Mouse (Mus musculus) liver, adult 2 months (tissue): ENCODE measurements around the gene Mllt1. TPM values are rescaled to one million over a fixed set of nuclear protein-coding genes. Genes with fewer than 3 reads are reported as not detected.

Source experiments
- DNase-seq: peaks from one replicate; pipeline ENCODE4 v3.0.0-alpha.2; 2011; ENCODE audit warnings: low read depth, low spot score; ENCODE audit errors: extremely low read depth
- H3K27ac ChIP-seq: fragments of 200-500 bp; replicated peaks from 2 replicates; pipeline ENCODE4 v1.5.1; 2012; ENCODE audit warnings: low read depth, mild to moderate bottlenecking, control low read depth, inconsistent platforms, low read length; ENCODE audit not compliant: insufficient read depth
- H3K27me3 ChIP-seq: fragments of 200-500 bp; 2 replicates; pipeline ENCODE4 v1.6.1; 2012; ENCODE audit warnings: mild to moderate bottlenecking, moderate library complexity, low read length, inconsistent platforms; ENCODE audit not compliant: control insufficient read depth, insufficient read depth
- H3K36me3 ChIP-seq: fragments of 200-500 bp; 2 replicates; pipeline ENCODE4 v1.6.1; 2012; ENCODE audit warnings: low read length, inconsistent platforms; ENCODE audit not compliant: control insufficient read depth, insufficient read depth
- H3K4me1 ChIP-seq: fragments of 200-500 bp; 2 replicates; pipeline ENCODE4 v1.6.1; 2011; ENCODE audit warnings: low read length; ENCODE audit not compliant: control insufficient read depth, insufficient read depth
- H3K4me3 ChIP-seq: fragments of 200-500 bp; 2 replicates; pipeline ENCODE4 v1.5.1; 2011; ENCODE audit warnings: low read depth, mild to moderate bottlenecking, control low read depth, low read length, moderate library complexity; ENCODE audit not compliant: insufficient read depth
- H3K79me2 ChIP-seq: fragments of 200-500 bp; 2 replicates; pipeline ENCODE4 v1.6.1; 2012; ENCODE audit warnings: inconsistent platforms, mild to moderate bottlenecking, low read length, moderate library complexity; ENCODE audit not compliant: control insufficient read depth, insufficient read depth
- H3K9ac ChIP-seq: fragments of 200-500 bp; 2 replicates; pipeline ENCODE4 v1.6.1; 2012; ENCODE audit warnings: low read depth, mild to moderate bottlenecking, control low read depth, inconsistent platforms, low read length
- CTCF ChIP-seq: fragments of 200-500 bp; IDR thresholded peaks from 2 replicates; pipeline ENCODE4 v1.5.1; 2011; ENCODE audit warnings: low read depth, low read length, control low read depth
- POLR2A ChIP-seq: fragments of 200-500 bp; IDR thresholded peaks from 2 replicates; pipeline ENCODE4 v1.6.1; 2011; ENCODE audit warnings: low read length, control low read depth; ENCODE audit not compliant: insufficient read depth; ENCODE audit errors: extremely low read depth
- WGBS: fragments of 180-500 bp; shearing (Covaris S2); methylation state at CpG from one replicate; pipeline ENCODE4 v1.1.7; 2018; 5-methylcytosine and 5-hydroxymethylcytosine counted together
- polyA plus RNA-seq: library from polyadenylated mRNA; depleted of rRNA; stranded (reverse); fragments of >200 nt; gene quantifications from 2 replicates; pipeline ENCODE4 v1.2.3, GENCODE M21; 2012
- total RNA-seq: library from RNA; depleted of rRNA; stranded (reverse); fragments of >200 nt; gene quantifications from 2 replicates; pipeline ENCODE4 v1.2.3, GENCODE M21; 2014

Gene Mllt1
- total and polyA plus RNA-seq, 2 experiments = 3.0 to 22.7 TPM

GRCm38 (mm10) chr17:56902698-56903097, 32.5 kb downstream of the Mllt1 start:
- Histone ChIP-seq H3K4me3 (no peak overlapping the region), H3K27ac (no peak overlapping the region), H3K4me1 (no peaks in the 10 kb centered on the region), H3K36me3 (no peaks in the 10 kb centered on the region; the same call in 1 of the 2 replicates), H3K79me2 (no peaks in the 10 kb centered on the region), H3K9ac (no peak overlapping the region), H3K27me3 (no peaks in the 10 kb centered on the region)
- TF ChIP-seq POLR2A (no peak), CTCF (no peak)
- no peak for DNase-seq
- WGBS = 91% methylated on average over 5 of the region's 5 CpGs

GRCm38 (mm10) chr17:56897630-56898195, 37.5 kb downstream of the Mllt1 start:
- Histone ChIP-seq H3K4me3 (no peak overlapping the region), H3K27me3 (no peaks in the 10 kb centered on the region), H3K9ac (no peak overlapping the region), H3K27ac (no peak overlapping the region), H3K36me3 (no peaks in the 10 kb centered on the region), H3K4me1 (no peaks in the 10 kb centered on the region), H3K79me2 (no peaks in the 10 kb centered on the region)
- WGBS = 73% methylated on average over 7 of the region's 7 CpGs
- TF ChIP-seq CTCF (peak; percentile 97), POLR2A (no peak)
- peak; percentile 64 for DNase-seq

- 96% methylated on average over 6 of the region's 6 CpGs for WGBS
- Histone ChIP-seq H3K36me3 (peaks cover 1% of the 10 kb centered on the region; the same call in 1 of the 2 replicates), H3K27me3 (no peaks in the 10 kb centered on the region), H3K9ac (no peak overlapping the region), H3K4me3 (no peak overlapping the region), H3K79me2 (no peaks in the 10 kb centered on the region), H3K27ac (no peak overlapping the region), H3K4me1 (no peaks in the 10 kb centered on the region)
- TF ChIP-seq CTCF = no peak
- no peak for TF ChIP-seq POLR2A
- DNase-seq = no peak
Measured at GRCm38 (mm10) chr17:56896513-56897129, 38.6 kb downstream of the Mllt1 start.

- H3K27ac ChIP-seq = no peak overlapping the region
- WGBS = 83% methylated on average over 9 of the region's 9 CpGs
- H3K4me3 ChIP-seq = no peak overlapping the region
- DNase-seq = no peak
- peaks cover 1% of the 10 kb centered on the region; the same call in 1 of the 2 replicates for H3K36me3 ChIP-seq
- TF ChIP-seq CTCF (no peak), POLR2A (no peak)
- H3K79me2 ChIP-seq = no peaks in the 10 kb centered on the region
- H3K4me1 ChIP-seq = no peaks in the 10 kb centered on the region
- no peaks in the 10 kb centered on the region for H3K27me3 ChIP-seq
- H3K9ac ChIP-seq = no peak overlapping the region
Measured at GRCm38 (mm10) chr17:56895368-56895918, 39.8 kb downstream of the Mllt1 start.

- TF ChIP-seq POLR2A = no peak
- TF ChIP-seq CTCF = no peak
- Histone ChIP-seq H3K27me3 (no peaks in the 10 kb centered on the region), H3K4me1 (no peaks in the 10 kb centered on the region), H3K27ac (no peak overlapping the region), H3K36me3 (peaks cover 1% of the 10 kb centered on the region; the same call in 1 of the 2 replicates), H3K4me3 (no peak overlapping the region), H3K79me2 (no peaks in the 10 kb centered on the region), H3K9ac (no peak overlapping the region)
- 98% methylated on average over 2 of the region's 2 CpGs for WGBS
- DNase-seq = no peak
Measured at GRCm38 (mm10) chr17:56890018-56890417, 45.2 kb downstream of the Mllt1 start.

- Histone ChIP-seq H3K27me3 (no peaks in the 10 kb centered on the region), H3K36me3 (peaks cover 1% of the 10 kb centered on the region; the same call in 1 of the 2 replicates), H3K9ac (no peak overlapping the region), H3K4me1 (no peaks in the 10 kb centered on the region), H3K27ac (no peak overlapping the region), H3K79me2 (no peaks in the 10 kb centered on the region), H3K4me3 (no peak overlapping the region)
- WGBS = 78% methylated on average over 2 of the region's 3 CpGs
- no peak for TF ChIP-seq POLR2A
- 0 out of 2 replicates have a peak, but pooled peaks have one; percentile 9 for TF ChIP-seq CTCF
- no peak for DNase-seq
Measured at GRCm38 (mm10) chr17:56888050-56888449, 47.2 kb downstream of the Mllt1 start.
